Mouse (Mus musculus): ENCODE measurements around the gene Ap2a2.

Gene Ap2a2

GRCm38 (mm10) chr7:141561682-141562391 is at the start of gene Ap2a2:
Ap2a2 (plus strand) TSS chr7:141562173.
- peak; percentile 93 for DNase-seq

DNA sequence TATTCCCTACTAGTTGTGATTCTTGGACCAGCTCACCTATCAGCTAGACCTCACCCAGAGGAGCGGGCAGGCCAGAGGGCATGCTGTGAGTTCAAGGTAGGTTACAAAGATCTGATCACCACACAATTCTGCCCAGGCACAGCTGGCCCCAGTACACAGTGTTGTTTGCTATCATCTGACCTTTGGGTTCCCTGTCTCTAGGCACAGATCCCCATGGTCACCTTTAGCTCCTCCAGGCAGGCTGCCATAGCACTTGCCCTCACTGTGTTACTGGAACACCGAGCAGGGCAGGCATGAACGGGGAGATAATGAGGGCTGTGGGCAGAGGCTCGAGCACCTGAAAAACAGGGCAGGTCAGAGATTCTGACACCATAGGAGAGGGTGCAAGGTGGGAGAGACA is 44.3 kb upstream of the Ap2a2 start:
- no peak for DNase-seq

- no peak for DNase-seq
Observed at GRCm38 (mm10) chr7:141518296-141518695, 43.7 kb upstream of the Ap2a2 start.

- no peak for DNase-seq
Observed at GRCm38 (mm10) chr7:141518926-141519325, 43.0 kb upstream of the Ap2a2 start.

GRCm38 (mm10) chr7:141519795-141520194 is 42.2 kb upstream of the Ap2a2 start:
- no peak for DNase-seq

- no peak for DNase-seq
Observed at GRCm38 (mm10) chr7:141523007-141523406, 39.0 kb upstream of the Ap2a2 start.

DNA sequence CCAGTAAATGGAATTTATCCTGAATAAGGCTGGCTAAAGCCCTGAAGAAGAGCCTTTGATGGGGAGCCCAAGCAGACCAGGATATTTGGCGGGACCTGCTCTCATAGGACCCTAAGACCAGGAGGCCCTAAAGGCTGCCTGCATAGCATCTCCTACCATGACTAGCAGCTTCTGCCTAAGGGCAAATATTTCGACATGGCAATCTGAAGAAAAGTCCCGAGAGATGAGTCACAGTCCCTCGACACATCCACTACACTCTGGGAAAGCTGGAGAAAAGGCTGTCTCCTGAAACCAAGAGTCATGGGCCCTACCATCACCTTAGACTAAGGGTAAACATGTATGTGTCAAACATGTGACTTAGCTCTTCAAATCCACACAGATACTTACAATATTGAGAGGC is 37.7 kb upstream of the Ap2a2 start:
- peak; percentile 22 for DNase-seq

DNA sequence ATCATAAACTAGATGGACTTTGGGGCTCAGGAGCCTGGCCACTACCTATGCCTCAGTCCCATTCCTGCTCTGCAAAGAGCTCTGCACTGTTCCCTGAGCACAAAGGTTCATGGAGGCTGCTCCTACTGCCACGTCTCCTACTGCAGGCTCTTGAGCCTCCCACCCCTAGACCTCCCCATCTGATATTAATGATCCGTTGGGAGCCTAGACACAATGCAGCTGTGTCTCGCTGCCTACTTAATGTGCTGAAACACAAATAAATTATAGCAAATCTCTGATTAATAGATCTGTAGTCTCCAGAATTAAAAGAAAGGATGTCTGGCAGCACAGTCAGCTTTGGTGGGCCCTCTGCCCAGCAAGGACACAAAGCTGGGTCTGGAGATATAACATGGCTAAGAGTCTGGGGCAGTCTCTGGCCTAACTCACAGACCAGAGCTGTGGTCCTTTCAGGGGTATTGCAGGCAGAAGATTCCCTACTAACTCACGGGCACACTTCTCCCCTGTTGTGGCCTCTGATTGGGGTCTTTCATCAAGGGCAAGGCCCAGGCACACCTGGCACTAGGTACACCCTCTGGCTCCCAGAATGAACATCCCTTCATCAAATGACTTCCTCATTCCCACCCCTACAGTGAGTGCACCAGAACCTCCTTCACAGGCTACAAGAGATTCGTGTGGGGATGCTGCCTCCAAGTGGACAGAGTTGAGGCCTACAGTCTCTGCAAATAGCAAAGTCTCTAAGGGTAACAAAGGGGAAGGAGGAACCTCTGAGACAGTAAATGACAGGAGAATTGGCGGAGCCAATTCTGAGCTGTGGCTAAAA is 37.0 kb upstream of the Ap2a2 start:
- DNase-seq: peak; percentile 87

- no peak for DNase-seq
Observed at GRCm38 (mm10) chr7:141525580-141525925, 36.4 kb upstream of the Ap2a2 start.

GRCm38 (mm10) chr7:141535570-141535969 is 26.4 kb upstream of the Ap2a2 start:
- DNase-seq: no peak

DNA sequence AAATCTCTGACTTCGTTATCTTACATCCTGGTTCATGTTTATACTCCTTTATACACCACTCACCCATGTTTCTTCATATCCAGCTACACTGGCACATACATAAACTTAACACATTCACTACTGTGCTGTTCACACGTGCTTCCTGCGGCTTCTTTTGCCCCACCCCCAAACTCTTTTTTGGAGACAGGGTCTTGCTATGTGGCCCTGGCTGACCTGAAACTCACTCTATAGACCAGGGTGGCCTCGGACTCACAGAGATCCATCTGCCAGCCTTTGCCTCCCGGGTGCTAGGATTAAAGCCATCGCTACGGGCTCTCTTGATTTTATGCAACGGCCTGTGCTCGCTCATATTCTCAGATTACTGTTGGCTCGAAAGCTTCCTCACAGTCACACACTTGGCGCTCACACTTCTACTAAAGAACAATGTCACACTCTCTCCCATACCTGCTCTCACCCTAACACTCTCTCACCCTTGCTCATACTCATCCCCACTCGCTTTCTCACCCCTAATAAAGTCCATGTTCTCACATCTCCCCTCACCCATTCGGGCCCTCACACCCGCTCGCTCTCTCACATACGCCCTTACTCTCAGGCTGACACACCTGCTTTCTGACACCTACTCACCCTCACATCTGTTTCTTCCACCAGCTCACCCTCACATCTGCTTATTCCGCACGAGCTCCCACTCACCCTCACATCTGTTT is 23.0 kb upstream of the Ap2a2 start:
- DNase-seq: peak; percentile 72

- DNase-seq: peak; percentile 99
Observed at GRCm38 (mm10) chr7:141539556-141540311, 22.2 kb upstream of the Ap2a2 start, which contains the start of gene Chid1. Chid1 (minus strand) TSS chr7:141539857.

- DNase-seq: peak; percentile 96
Observed at GRCm38 (mm10) chr7:141540312-141541081, 21.5 kb upstream of the Ap2a2 start.

DNA sequence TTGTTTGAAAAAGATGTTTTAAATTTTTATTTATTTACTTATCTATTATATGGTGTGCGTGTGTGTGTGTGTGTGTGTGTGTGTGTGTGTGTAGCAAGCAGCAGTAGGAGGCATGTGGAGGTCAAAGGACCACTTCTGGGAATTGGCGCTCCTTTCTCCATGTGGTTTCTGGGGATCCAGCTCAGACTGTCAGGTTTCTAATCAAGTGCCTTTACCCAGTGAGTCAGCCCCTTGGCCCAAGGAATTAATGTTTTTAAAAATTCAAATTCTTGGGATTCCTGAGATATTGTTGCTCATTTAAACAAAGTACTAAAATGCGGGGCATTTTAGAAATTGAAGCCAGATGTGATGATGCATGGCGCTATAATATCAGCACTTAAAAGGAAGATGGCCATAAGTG is 20.3 kb upstream of the Ap2a2 start:
- no peak for DNase-seq

- peak; percentile 55 for DNase-seq
Observed at GRCm38 (mm10) chr7:141542588-141542987, 19.4 kb upstream of the Ap2a2 start.

GRCm38 (mm10) chr7:141544654-141545053 is 17.3 kb upstream of the Ap2a2 start:
- DNase-seq: peak; percentile 63

DNA sequence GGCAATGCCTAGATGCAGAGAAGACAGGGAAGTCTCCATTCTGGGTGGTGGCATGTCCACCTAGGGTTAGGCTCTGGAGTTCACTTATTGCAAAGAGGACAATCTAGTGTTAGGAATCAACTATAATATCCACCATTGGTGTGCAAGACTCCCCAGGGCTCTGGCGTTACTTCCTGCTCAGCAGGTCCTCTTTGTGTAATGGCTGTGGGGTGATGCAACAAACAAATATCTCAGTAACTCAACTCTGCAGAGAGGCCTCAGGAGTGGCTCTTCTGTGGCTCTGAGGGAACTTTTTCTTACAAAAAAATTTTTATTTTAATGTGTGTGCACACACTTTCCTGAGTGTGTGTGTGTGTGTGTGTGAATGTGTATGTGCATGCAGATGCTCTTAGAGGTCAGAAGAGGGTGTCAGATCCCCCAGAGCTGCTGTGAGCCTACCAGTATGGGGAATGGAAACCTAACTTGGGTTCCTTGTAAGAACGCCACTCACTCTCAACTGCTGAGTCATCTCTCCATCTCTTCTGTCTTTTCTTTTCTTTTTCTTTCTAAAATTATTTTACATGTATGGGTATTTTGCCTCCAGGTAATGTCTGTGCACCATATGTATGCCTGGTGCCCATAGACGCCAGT is 12.4 kb upstream of the Ap2a2 start:
- DNase-seq: no peak

- DNase-seq: no peak
Observed at GRCm38 (mm10) chr7:141550464-141550863, 11.5 kb upstream of the Ap2a2 start.

GRCm38 (mm10) chr7:141558329-141558776 is 3.6 kb upstream of the Ap2a2 start:
- DNase-seq: peak; percentile 40

GRCm38 (mm10) chr7:141558946-141559345 is 3.0 kb upstream of the Ap2a2 start:
- no peak for DNase-seq

DNA sequence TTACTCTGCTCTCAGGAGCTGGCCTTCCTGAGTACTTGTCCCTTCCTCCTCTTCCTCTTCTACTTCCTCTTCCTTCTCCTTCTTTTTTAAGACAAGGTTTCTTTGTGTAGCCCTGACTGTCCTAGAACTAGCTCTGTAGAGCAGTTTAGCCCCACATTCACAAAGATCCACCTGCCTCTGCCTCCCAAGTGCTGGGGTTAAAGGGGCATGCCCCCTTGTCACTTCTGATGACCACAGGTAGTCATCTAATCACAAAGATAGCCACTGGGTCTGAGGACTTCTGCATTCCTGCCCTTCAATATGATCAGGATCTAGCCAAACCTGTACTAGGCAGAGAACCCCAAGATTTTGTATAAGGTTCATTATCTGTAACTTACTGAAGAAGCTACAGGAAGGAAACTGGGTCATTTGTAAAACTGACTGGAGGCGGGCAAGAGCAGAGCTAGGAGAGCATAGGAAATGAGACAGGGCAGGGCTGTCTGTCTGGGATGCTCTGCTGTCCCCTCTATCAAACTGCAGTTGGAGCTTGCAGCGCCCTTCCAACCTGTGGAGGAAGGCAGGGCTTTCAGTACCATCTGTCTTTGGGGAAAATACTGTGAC is 2.1 kb upstream of the Ap2a2 start:
- no peak for DNase-seq
